Mouse (Mus musculus) erythroblast, embryonic 14.5 days (primary cell): ENCODE data around the gene Tagln3.

Experiments
- GATA1 ChIP-seq: IDR thresholded peaks from 2 replicates; pipeline ENCODE4 v1.6.1; 2012; ENCODE audit warnings: low read length, inconsistent platforms, mixed read lengths
- TAL1 ChIP-seq: IDR thresholded peaks from 3 replicates; pipeline ENCODE4 v1.6.1; 2012; ENCODE audit warnings: low read length, inconsistent platforms, mixed read lengths

- TF ChIP-seq GATA1 (no peak), TAL1 (no peak)
Measured at GRCm38 (mm10) chr16:45670005-45670404, 54.4 kb downstream of the Tagln3 start.
